Mouse (Mus musculus) heart, postnatal 36 days (tissue): ENCODE measurements around the gene Foxp1. TPM values are rescaled to one million over a fixed set of nuclear protein-coding genes. Genes with fewer than 3 reads are reported as not detected.
A peak's percentile ranks its signal among the peaks of the same experiment; 100 is the strongest.

Source experiments
- DNase-seq, 2 experiments: peaks; one replicate each; pipeline ENCODE4 v3.0.0; 2021 to 2022
- intact Hi-C: fragments of 180-260 bp; cut with DNase I; formaldehyde crosslinking; loops from one replicate; pipeline ENCODE4 v1.15.1; 2025
- total RNA-seq, 2 experiments: library from RNA; stranded (reverse); gene quantifications; 2 replicates each; pipeline ENCODE4 v1.2.3; 2021

Foxp1 gene
- total RNA-seq, 2 experiments from 2014 or later, result 31.9 to 39.3 TPM

DNA sequence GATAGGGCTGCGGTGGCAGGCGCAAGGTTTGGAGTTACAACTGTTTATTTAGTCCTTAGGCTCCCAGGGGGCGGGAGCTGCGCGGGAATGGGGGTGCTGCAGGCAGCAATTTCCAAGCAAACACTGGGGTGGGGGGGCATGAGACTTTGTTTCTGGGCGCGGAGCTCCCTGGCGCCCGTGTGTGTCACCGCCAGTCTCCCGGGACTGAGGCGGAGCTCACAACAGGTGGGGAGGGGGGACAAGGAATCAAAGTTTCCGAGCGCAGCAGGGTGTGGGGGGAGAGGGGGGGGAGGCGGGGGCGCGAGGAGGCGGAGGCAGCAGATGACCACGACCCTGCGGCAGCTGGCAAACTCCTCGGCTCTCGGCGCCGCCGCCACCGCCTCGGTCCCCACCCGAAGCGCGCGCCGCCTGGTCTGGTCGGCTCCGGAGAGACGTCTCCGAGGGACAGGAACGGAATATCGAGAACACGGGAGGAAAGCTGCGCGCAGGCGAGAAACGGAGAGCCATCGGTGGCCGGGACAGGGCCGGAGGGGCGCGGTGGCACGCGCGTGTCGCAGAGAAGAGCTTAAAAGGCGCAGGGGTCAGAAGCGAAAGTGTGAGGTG, 1.4 kb downstream of the Foxp1 start:
- DNase-seq, result peak; percentile 72 to 81
- intact Hi-C loops, result loop anchor here (2.0 to 5.0 kb wide), 5 partner anchors 36 to 994 kb away; no protein-coding TSS in a partner anchor

DNA sequence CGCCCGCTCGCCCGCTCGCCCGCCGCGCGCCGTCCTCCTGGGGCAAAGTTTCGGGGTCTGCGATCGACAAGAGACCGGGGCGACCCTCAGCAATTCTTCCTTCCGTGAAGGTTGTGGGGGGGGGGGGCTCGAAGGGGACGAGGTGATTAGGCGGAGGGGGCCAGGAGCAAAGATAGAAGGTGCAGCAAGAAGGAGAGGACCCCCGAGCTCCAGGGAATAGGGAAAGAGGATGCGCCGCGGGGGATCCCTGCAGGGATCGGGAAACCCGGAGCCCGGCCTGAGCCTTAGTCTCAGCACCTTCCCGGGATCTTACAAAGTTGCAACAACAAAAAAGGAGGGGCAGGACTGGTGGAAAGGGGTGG, 1.9 kb downstream of the Foxp1 start:
- no peak for DNase-seq
- intact Hi-C loops, result loop anchor here (2.0 to 5.0 kb wide), 5 partner anchors 36 to 993 kb away; no protein-coding TSS in a partner anchor

GRCm38 (mm10) chr6:99519806-99520675, 2.5 kb downstream of the Foxp1 start:
- intact Hi-C loops, result loop anchor here (2.0 to 5.0 kb wide), 5 partner anchors 35 to 993 kb away; no protein-coding TSS in a partner anchor
- DNase-seq, result peak; percentile 33 to 56

DNA sequence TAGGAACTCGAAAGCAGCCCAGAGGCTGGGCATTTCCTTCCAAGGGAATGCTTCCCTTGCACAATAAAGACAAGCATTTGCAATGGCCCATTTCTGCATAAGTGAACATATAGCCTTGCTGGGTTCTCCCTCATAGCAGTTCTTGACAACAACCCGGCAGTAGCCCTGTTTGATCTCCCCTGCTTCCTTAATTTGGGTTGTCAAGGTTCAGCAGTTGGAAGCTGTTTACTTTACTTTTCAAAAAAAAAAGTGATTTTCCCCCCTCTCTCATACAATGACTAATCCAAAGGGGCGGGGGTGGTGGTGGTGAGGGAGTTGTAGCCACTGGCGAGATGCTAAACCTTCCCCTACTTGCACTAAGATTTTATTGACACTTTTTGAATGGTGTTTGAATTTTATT, 3.5 kb downstream of the Foxp1 start:
- intact Hi-C loops, result no loop called here
- DNase-seq, result no peak

DNA sequence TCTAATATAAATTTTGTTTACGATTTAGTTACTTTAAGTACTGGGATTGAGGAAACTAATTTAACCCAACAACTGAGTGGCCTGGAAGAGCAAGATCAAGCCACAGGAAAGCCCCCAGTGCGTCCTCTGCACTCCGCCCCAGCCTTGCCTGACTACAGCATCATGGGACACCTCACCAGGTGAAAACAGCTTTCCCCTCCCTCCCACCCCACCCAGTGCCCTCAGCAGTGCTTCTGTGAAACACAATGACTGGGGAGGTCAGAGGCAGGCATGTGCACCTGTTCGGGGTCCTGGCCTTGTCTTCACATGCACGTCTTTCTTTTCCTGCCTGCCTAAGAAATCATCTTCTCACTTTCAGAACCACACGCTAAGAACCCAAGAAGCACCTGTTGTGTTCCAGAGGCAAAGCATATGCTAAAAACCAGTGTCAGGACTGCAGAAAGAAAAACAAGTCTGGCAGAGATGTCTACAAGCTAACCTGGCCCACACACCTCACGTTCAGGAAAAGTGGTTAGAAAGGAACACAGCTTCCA, 6.8 kb downstream of the Foxp1 start:
- intact Hi-C loops, result no loop called here

DNA sequence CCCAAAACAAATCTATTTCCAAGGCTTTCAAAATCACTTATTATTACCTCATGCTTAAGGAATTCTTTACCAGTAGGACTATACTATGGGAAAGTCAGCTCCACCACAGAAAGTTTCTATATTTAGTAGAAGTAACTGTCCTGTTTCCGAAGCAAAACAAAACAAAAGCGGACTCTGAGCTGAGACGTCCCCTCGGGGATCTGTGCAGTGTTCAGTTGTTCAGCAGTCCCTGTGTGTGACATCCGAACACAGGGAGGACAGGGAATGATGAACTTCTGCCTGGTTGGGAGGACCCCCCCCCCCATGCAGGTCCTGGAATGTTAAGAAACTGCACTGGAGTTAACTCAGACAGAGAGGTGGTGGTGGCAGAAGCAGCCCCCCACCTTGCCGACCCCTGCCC, 10.7 kb downstream of the Foxp1 start:
- no peak for DNase-seq
- intact Hi-C loops, result no loop called here

More for the DNA sequence above, 6.8 kb downstream of the Foxp1 start:
- DNase-seq, result no peak

GRCm38 (mm10) chr6:99509189-99509592, 13.3 kb downstream of the Foxp1 start:
- peak in 1 of 2 experiments; percentile 18 for DNase-seq

GRCm38 (mm10) chr6:99506816-99507215, 15.7 kb downstream of the Foxp1 start:
- no peak for DNase-seq
- intact Hi-C loops, result no loop called here

More at GRCm38 (mm10) chr6:99509189-99509592, 13.3 kb downstream of the Foxp1 start:
- intact Hi-C loops, result no loop called here

DNA sequence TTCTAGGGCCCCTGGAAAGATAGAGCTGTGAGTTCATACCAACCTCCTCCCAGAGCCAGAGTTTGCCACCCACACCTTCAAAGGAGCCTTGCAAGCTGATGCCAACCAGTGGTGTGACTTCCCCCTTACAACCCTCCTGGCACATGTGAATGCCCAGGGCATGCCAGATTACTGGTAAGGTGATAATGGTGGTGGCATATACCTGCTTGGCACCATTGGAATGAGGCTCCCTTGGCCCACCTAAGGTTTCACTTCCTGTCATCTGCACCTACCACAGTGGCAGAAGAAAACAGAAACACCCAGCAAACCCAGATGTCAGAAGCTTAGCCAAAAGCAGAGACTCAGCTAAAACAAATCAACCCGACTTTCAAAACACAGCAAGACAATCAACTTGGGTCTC, 18.8 kb downstream of the Foxp1 start:
- no peak for DNase-seq
- intact Hi-C loops, result no loop called here

- DNase-seq, result no peak
- intact Hi-C loops, result no loop called here
These were observed 19.8 kb downstream of the Foxp1 start for GRCm38 (mm10) chr6:99502727-99503126.

DNA sequence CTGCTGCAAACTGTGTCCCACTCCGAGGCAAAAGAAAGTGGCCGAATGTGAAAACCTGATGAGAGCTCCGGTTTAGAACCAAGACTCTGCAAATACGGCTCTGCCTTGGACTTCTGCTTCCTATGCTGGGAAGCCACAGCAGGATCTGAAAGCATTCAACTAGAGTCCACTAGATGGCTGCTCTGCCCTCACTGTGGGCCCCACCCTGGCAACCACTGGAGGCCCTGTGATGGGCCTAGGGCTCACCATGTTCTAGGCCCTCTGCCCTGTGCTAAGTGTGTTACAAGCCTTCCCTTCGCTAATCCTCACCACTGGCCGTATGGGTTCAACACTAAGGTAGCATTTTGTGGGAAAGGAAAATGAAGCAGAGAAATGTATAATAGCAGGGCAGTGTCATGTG, 20.2 kb downstream of the Foxp1 start:
- intact Hi-C loops, result no loop called here
- no peak for DNase-seq

- no peak for DNase-seq
- intact Hi-C loops, result no loop called here
These were observed 21.8 kb downstream of the Foxp1 start for GRCm38 (mm10) chr6:99500570-99501270.

DNA sequence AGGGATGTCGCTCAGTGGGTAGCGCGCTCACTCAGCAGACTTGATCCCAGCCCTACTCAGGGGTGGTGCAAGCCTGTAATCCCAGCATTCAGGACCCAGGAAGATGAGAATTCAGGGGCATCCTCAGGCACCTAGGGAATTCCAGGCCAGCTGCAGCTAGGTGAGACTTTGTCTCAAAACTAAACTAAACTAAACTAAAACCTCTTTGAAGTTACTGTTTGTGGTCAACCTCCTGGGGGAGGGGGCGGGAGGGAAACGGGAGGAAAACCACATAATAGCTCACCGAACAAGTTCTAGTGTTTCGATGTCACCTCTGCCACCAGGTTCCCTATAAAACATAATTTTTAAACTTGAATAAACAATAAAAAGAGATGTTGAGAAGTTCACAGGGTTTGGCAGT, 24.4 kb downstream of the Foxp1 start:
- no peak for DNase-seq
- intact Hi-C loops, result no loop called here

GRCm38 (mm10) chr6:99496114-99496513, 26.4 kb downstream of the Foxp1 start:
- intact Hi-C loops, result no loop called here
- no peak for DNase-seq

GRCm38 (mm10) chr6:99492937-99493336, 29.6 kb downstream of the Foxp1 start:
- intact Hi-C loops, result no loop called here
- no peak for DNase-seq

DNA sequence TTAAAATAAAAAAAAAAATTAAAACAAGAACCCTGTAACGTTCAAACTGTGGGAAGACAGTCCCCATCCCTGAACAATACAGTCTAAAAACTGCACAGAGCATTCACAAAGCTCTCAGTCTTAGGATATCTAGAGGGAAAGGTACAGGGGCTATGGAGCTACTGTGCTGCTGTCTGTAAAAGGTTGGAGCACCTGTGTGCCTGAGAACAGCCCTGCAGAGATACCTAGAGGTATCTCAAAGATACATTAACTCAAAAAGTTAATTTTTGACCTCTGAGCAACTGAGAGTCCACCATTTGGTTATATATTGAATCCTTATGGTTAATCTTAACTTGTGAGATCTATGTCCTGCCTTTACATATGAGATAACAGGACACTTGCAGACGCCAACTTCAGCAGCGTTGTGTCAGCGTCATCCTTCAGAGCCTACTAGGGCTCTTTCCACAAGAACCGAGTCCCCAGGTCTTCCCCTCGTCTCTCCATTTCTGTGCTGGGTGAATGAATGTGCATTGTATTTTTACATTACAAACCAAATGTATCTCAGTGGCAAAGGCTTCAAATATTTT, 30.5 kb downstream of the Foxp1 start:
- no peak for DNase-seq
- intact Hi-C loops, result no loop called here

DNA sequence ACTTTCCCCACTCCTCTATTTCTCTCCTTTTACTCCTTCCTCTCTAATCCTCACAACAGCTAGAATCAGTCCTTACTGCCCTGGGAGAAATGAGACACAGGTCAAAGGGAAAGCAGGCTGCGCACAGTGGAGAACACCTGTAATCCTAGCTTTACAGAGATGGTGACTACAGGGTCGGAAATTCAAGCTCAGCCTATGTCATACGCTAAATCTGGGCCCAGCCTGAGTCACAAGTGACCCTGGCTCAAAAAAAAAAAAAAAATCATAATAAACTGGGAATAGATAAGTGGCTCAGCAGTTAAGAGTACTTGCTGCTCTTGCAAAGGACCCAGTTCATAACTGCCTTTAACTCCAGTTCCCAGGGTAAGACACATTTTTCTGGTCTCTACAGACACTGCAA, 31.4 kb downstream of the Foxp1 start:
- intact Hi-C loops, result no loop called here
- no peak for DNase-seq

DNA sequence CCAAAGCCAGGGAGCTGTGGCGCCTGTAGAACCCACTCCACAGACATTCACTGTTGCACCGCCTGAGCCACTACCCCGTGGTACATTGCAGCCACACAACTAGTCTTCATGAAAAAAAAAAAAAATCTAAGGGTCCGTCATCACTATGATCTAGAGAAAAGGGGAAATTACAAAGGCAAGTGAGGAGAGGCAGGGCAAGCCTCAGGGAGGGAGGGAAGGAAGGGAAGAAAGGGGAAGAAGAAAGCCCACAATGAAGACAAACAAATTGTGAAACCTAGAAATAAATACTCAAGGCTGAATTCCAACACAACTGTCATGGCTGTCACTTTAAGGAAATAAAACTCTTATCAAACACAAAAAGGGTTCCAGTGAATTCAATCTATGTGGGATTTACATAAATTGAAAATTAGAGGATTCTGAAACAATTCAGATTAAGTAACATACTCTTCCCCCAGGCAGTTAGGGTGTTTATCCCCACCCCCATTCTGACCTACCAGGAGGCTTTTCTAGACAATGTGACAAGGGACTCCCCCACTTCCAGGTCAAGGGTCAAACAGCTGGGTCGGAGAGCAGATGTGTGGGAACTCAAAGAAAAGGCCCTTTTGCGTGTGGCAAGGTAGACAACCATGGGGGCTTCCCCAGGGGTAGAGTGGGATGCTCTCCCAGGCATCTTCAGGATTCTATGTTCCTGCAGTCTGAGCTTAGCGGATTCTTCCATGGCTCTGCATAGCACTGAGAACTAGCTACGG, 32.4 kb downstream of the Foxp1 start:
- DNase-seq, result no peak
- intact Hi-C loops, result no loop called here

DNA sequence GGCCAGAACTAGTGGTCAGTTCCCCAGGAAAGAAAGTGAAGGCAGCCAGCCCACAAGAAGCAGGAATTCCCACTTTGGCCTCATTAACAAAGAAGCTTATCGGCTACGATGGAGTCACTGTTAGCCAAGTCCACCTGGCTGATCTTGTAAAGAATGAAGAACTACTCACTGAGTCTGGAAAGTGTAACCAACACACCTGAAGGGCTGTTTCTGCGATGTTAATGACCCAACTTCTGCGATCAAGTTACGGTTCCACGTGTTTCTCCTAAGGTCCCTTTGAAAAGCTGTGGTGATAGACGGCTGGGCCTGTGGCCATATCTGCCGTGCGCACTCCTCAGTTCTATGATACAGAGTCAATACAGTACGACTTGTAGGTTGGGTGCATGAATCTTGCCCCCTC, 33.1 kb downstream of the Foxp1 start:
- no peak for DNase-seq

More for the DNA sequence above, 33.1 kb downstream of the Foxp1 start:
- intact Hi-C loops, result no loop called here
